Mouse (Mus musculus) small intestine, adult 10 weeks (tissue): ENCODE measurements around the gene Zfp141. TPM values are rescaled to one million over a fixed set of nuclear protein-coding genes. Genes with fewer than 3 reads are reported as not detected.

Experiments
- polyA plus RNA-seq: library from polyadenylated mRNA; stranded (reverse); fragments of 350-450 nt; fragmentation: Illumina TruSeq; extraction: RNeasy Lipid Tissue Mini Kit (QIAGEN cat#74804); gene quantifications from one replicate; pipeline ENCODE4 v1.2.3, GENCODE M21; 2014; ENCODE audit warnings: low replicate concordance

Zfp141 gene
- polyA plus RNA-seq = 18.5 TPM

DNA sequence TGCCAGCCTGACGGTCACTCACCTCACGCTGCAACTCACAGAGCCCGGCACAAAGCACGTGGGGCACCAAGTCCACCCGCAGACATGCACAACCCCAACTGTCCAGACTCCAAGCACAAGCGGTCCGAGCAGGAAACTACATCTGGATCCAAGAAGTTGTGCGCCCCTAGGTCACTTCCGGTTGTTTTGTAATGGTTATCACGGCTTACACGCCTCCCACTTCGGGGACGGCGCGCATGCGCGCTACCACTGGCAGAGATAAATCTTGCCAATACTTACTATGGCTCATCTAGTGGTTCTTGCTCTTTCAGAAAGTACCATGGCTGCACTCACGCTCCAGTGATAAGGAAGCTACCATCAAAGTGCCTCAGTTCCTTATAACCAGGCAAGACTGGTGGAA is at the start of gene Zfp141:
Gene Zfp141, minus strand, starts transcription at position 153 of the 400 bp plus-strand sequence.

DNA sequence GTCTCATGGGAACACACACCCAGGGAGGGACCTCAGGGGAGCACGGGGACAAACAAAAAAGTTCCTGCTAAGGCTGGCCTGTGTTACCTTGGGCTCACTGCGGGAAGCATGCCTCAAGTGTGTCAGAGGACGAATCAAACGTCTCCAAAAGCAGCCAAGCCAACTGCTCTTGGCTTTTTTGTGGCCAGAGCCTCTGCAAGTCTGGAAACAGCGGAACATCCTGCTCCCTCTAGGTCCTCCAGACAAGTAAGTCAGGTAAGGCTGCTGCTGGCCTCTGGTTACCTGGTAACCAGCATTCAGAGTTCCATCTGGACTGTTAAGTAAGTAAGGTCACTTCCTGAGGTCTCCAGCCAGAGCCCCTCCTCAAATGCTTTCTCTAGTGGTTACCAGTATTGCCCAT is 57.7 kb downstream of the Zfp141 start, which contains the start of gene 4933421I07Rik:
Gene 4933421I07Rik, minus strand, starts transcription at position 271 of the 400 bp plus-strand sequence.

Other genes with a start within 250 kb of the Zfp141 start
- not detected for gene Vmn2r61, start 245.7 kb downstream of the Zfp141 start, polyA plus RNA-seq
- gene 4933421I07Rik, start 57.6 kb downstream of the Zfp141 start, polyA plus RNA-seq = not detected
- gene Gm21028, start 72.8 kb upstream of the Zfp141 start, polyA plus RNA-seq = not detected
- 2.9 TPM for gene Zfp977, start 86.8 kb upstream of the Zfp141 start, polyA plus RNA-seq
- 15.8 TPM for gene Zfp976, start 136.8 kb upstream of the Zfp141 start, polyA plus RNA-seq
- 21.9 TPM for gene Zfp975, start 187.0 kb upstream of the Zfp141 start, polyA plus RNA-seq
- gene Gm17067, start 221.3 kb upstream of the Zfp141 start, polyA plus RNA-seq = 0.30 TPM